Mouse (Mus musculus) adrenal gland, adult 8-10 months (tissue): Measurements from ENCODE around the gene Paqr9. TPM values are rescaled to one million over a fixed set of nuclear protein-coding genes. Genes with fewer than 3 reads are reported as not detected.
"Not testable (repeated sequence)": the region's sequence is repeated elsewhere in the genome, so short reads cannot be mapped to it uniquely, and the experiment has no call there.

ENCODE experiments used
- DNase-seq: peaks from one replicate; pipeline ENCODE4 v3.0.0; 2022
- total RNA-seq, 4 experiments: library from RNA; stranded (reverse); gene quantifications; 2 replicates each; pipeline ENCODE4 v1.2.4; 2022

Gene Paqr9
- total RNA-seq = 1 to 10 TPM; 1.8 to 7.8 (median 5.6) TPM

- no peak for DNase-seq
These were observed at the start of gene Paqr9 for GRCm38 (mm10) chr9:95559059-95559935. Gene Paqr9 (plus strand): TSS chr9:95559657.

- DNase-seq = peak; percentile 6
These were observed 48.6 kb upstream of the Paqr9 start for GRCm38 (mm10) chr9:95510693-95511404.

DNA sequence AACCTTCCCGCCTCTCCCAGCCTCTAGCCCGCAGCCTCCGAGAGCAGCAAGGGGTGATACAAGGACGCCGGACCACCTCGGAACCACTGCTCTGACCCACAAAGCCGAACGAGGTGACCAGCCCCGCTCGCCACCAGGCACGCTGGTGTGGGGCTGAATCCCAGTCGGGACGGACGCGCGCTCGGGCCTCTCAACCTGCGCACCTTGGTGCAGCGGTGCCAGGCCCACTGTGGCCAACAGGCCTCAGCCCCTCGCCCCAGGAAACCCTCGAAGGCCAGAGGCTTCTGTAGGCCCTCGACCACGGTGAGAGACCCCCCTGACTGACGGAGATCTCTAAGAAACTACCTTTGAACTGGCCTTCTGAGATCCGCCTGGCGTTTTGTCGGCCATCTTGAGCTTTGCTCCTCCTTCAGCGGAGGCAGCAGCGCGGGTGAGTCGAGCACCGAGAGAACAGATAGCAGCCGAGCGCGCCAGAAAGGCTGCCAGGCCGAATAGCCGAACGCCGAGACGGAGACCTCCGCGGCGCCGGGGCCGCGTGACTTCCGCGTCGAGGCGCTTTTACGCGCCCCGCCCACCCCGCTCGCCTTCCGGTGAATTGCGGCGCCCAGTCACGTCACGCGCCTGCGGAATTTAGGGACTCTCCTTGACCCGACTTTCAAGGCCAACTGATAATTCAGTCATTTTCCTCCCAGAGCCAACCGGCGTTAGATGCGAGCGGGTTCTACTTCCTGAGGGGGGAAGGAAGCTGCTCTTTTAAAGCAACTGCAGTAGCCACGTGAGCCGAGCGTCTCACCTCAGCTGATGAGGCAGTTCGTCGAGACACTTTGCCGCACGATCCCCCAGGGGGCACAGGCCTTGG, 47.8 kb upstream of the Paqr9 start, which contains the start of gene U2surp:
Gene U2surp (minus strand): TSS at position 525 of the 859 bp plus-strand sequence.
- peak; percentile 96 for DNase-seq

DNA sequence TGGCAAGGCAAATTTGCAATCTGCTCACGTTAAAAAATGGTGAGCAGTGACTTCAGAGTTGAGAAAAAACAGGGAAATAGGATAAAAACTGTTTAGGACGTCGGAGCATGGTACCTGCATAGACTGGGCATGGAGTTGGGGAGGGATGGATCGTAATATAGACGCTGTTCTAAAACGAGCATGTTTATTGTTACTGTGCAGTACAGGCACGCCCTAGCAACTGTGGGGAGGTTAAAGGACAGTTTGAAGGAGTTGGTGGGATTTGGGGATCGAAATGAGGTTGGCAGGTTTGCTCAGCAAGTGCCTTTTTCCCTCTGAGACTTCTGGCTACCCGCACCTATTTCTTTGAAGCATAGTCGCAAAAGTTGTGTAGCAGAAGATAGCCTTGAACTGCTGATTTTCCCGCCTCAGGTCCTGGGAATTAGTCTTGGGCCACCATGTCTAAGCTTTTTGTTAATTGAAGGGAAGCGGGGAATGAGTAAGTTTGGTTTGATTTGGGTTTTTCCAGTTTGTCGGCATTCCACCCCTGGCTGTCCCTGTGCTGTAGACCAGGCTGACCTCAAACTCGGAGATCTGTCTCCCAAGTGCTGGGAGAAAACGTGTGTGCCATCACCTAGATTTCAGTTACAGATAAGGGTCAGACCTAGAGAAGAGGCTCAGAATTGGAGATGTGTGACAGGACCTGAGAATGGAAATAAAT, 47.0 kb upstream of the Paqr9 start:
- DNase-seq = peak; percentile 9

GRCm38 (mm10) chr9:95513776-95514175, 45.7 kb upstream of the Paqr9 start:
- no peak for DNase-seq

GRCm38 (mm10) chr9:95514361-95514760, 45.1 kb upstream of the Paqr9 start:
- not testable (repeated sequence) for DNase-seq

- no peak for DNase-seq
These were observed 38.9 kb upstream of the Paqr9 start for GRCm38 (mm10) chr9:95520563-95520962.

- DNase-seq = no peak
These were observed 38.4 kb upstream of the Paqr9 start for GRCm38 (mm10) chr9:95521031-95521430.

DNA sequence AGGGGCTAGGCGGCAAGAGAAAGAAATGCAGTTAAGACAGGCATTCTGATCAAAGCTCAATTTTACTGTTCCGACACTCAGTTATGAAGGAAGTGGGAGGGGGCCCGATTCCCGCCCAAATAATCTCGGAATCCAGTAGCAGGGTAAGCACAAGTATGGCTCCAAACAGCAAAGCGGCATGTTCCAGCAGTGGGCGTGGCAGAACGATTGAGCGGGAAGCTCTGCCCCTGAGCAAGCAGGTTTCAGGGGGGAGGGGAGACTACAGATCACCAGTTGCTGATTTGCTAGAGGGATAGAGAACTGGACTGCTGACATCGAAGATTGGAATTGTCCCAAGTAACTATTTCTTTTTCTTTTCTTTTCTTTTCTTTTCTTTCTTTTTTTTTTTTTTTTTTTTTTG, 37.9 kb upstream of the Paqr9 start:
- no peak for DNase-seq

GRCm38 (mm10) chr9:95522561-95522960, 36.9 kb upstream of the Paqr9 start:
- DNase-seq = no peak

- no peak for DNase-seq
These were observed 34.1 kb upstream of the Paqr9 start for GRCm38 (mm10) chr9:95525376-95525775.

GRCm38 (mm10) chr9:95525961-95526360, 33.5 kb upstream of the Paqr9 start:
- no peak for DNase-seq

- no peak for DNase-seq
These were observed 31.8 kb upstream of the Paqr9 start for GRCm38 (mm10) chr9:95527676-95528075.

GRCm38 (mm10) chr9:95531144-95531543, 28.3 kb upstream of the Paqr9 start:
- no peak for DNase-seq

GRCm38 (mm10) chr9:95533817-95534216, 25.6 kb upstream of the Paqr9 start:
- no peak for DNase-seq

DNA sequence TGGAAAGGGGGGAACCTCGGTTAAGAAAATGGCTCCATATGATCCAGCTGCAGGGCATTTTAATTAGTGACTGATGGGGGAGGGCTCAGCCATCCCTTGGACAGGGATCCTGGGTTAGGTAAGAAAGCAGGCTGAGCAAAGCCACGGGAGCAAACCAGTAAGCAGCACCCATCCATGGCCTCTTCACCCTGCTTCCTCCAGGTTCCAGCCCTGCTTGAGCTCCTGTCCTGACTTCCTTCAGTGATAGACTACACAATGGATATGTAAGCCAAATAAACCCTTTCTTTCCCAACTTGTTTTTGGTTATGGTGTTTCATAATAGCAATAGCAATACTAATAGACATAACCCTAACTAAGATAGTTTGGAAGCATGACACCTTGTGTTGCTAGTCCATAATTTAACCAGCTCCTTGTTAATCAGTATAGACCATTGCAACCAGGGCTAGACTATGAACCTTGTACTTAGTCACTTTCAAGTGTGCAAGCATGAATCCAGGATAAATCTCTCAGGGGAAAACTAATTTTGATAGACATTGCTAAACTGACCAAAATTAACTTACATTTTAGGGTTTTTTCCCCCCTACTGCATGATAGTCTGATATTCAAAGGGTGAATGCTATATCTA, 20.2 kb upstream of the Paqr9 start:
- no peak for DNase-seq

- DNase-seq = peak; percentile 41
These were observed 19.0 kb upstream of the Paqr9 start for GRCm38 (mm10) chr9:95540487-95540886.

GRCm38 (mm10) chr9:95541208-95541607, 18.2 kb upstream of the Paqr9 start:
- no peak for DNase-seq

- DNase-seq = no peak
These were observed 17.6 kb upstream of the Paqr9 start for GRCm38 (mm10) chr9:95541650-95542432.

GRCm38 (mm10) chr9:95542475-95542874, 17.0 kb upstream of the Paqr9 start:
- DNase-seq = no peak

DNA sequence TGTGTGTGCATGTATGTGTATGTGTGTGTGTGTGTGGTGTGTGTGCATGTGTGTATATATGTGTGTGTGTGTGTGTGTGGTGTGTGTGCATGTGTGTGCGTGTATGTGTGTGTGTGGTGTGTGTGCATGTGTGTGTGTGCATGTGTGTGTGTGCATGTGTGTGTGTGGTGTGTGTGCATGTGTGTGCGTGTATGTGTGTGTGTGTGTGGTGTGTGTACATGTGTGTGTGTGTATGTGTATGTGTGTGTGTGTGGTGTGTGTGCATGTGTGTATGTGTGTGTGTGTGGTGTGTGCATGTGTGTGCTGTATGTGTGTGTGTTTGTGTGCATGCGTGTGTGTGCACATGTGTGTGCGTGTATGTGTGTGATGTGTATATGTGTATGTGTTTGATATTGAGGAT, 14.9 kb upstream of the Paqr9 start:
- no peak for DNase-seq
